Mouse (Mus musculus): ENCODE data around the gene Rgl2.
"Not testable (repeated sequence)": the region's sequence is repeated elsewhere in the genome, so short reads cannot be mapped to it uniquely, and the experiment has no call there.

DNA sequence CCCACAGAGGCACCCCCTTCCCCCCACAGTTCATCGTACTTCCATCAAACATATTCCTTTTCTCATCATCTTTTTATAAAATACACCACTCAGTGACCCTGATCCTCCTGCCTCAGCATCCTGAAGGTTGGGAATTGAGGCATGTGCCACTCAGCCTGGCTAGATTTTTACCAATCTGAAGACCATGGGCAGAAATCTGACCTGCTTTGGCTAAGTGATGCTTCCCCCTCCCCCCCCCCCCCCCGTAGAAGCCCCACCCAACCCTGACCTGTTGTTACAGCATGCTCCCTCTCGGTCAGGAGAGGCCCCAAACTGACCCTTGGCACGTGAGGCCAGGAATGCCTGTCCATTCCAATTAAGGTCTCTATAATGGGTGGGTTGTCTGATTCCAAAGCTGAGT, 24.5 kb upstream of the Rgl2 start, which contains the start of gene Platr17:
- not testable (repeated sequence) for TF ChIP-seq POLR2A (IDR thresholded peaks at IDR 0.05; ENCODE audit: insufficient read length, low read depth); MYOD1 (IDR thresholded peaks at IDR 0.05; ENCODE audit: control insufficient read depth in 1 of 3, insufficient read length in 2 of 3, low read depth in 2 of 3)

Data from myocyte (in vitro differentiated cells).